In genomic region chr8:88569366-88569765, GRCm38 (mm10) we compare ENCODE assay signal across 10 mouse cellular contexts. TPM values are rescaled to one million over a fixed set of nuclear protein-coding genes. Genes with fewer than 3 reads are reported as not detected.
DNase-seq lines count a peak whose midpoint lies in the region; ATAC-seq and TF ChIP-seq lines count a peak whose summit lies in the region.
"Had no signal": no experiment of that assay in that cellular context is flagged by ENCODE, and none has a peak within 500 bp of the region (broad histone marks: within the 10 kb centered on the region; RNA-seq: fewer than 3 reads in every experiment).

No protein-coding gene starts in this region.

- H3K27me3 ChIP-seq in kidney, embryonic 14.5 days (ENCODE audit: control insufficient read depth, insufficient read depth, low read length), result no peaks in the 10 kb centered on the region
- no peaks in the 10 kb centered on the region for H3K27me3 ChIP-seq in embryonic facial prominence, embryonic 10.5 days (replicated peaks; ENCODE audit: low read depth, poor library complexity, severe bottlenecking)
- H3K27me3 ChIP-seq in limb, embryonic 14.5 days (ENCODE audit: control insufficient read depth, insufficient read depth, low read length), result no peaks in the 10 kb centered on the region

- no peak overlapping the region for H3K9ac ChIP-seq in kidney, embryonic 14.5 days (ENCODE audit: low read depth, low read length)
- H3K9ac ChIP-seq in limb, embryonic 14.5 days (ENCODE audit: low read depth, low read length, severe bottlenecking), result no peak overlapping the region
- H3K9ac ChIP-seq: liver, embryonic 14.5 days had no signal

- no peak for TF ChIP-seq POLR2A in limb, embryonic 14.5 days (IDR thresholded peaks at IDR 0.05; ENCODE audit: borderline replicate concordance, extremely low read depth, insufficient read depth, insufficient read length)

- no peaks in the 10 kb centered on the region for H3K9me3 ChIP-seq in kidney, embryonic 14.5 days (ENCODE audit: control insufficient read depth, low read length)
- no peaks in the 10 kb centered on the region for H3K9me3 ChIP-seq in embryonic facial prominence, embryonic 10.5 days
- H3K9me3 ChIP-seq in limb, embryonic 14.5 days (ENCODE audit: control insufficient read depth, low read length), result no peaks in the 10 kb centered on the region

- H3K36me3 ChIP-seq in kidney, embryonic 14.5 days (ENCODE audit: control insufficient read depth, insufficient read depth, low read length), result 0 out of 2 replicates have a peak, but pooled peaks cover 3% of the 10 kb centered on the region
- H3K36me3 ChIP-seq in embryonic facial prominence, embryonic 10.5 days (replicated peaks), result peaks cover 7% of the 10 kb centered on the region
- H3K36me3 ChIP-seq in limb, embryonic 14.5 days (ENCODE audit: control insufficient read depth, insufficient read depth, low read length), result peaks cover 3% of the 10 kb centered on the region; the same call in 1 of the 2 replicates

- H3K4me1 ChIP-seq in kidney, embryonic 14.5 days (ENCODE audit: control insufficient read depth, insufficient read depth, low read length), result peaks cover 59% of the 10 kb centered on the region
- peaks cover 77% of the 10 kb centered on the region for H3K4me1 ChIP-seq in embryonic facial prominence, embryonic 10.5 days
- peaks cover 63% of the 10 kb centered on the region for H3K4me1 ChIP-seq in limb, embryonic 14.5 days (ENCODE audit: control insufficient read depth, insufficient read depth, low read length)

- no peak for DNase-seq in kidney, postnatal 4 days
- DNase-seq in 3T3-L1 (ENCODE audit: low read depth, low spot score), result peak; percentile 45
- DNase-seq in embryonic facial prominence, embryonic 10.5 days (ENCODE audit: low spot score), result no peak
- peak; percentile 50 for DNase-seq in limb, embryonic 14.5 days (ENCODE audit: low spot score)
- no peak for DNase-seq in thymus, postnatal 10 days (ENCODE audit: low spot score in 2 of 2)
- no peak for DNase-seq in adrenal gland, adult (ENCODE audit: inconsistent age in 2 of 2, low spot score in 1 of 2)
- DNase-seq: gastrocnemius, postnatal 25 days had no signal

- WGBS in kidney, embryonic 14.5 days, result 80% methylated on average over 7 of the region's 7 CpGs
- 83% methylated on average over 7 of the region's 7 CpGs for WGBS in embryonic facial prominence, embryonic 10.5 days
- 72% methylated on average over 7 of the region's 7 CpGs for WGBS in limb, embryonic 14.5 days

- ATAC-seq in kidney, embryonic 14.5 days (ENCODE audit: low FRiP score, low TSS enrichment), result no peak
- ATAC-seq in limb, embryonic 14.5 days (ENCODE audit: low FRiP score, low read depth), result 0 out of 2 replicates have a peak, but pooled peaks have one; percentile 25

- H3K4me2 ChIP-seq in kidney, embryonic 14.5 days (replicated peaks; ENCODE audit: low read depth, low read length), result no peak overlapping the region
- no peak overlapping the region for H3K4me2 ChIP-seq in limb, embryonic 14.5 days (replicated peaks; ENCODE audit: low read depth, low read length, severe bottlenecking)

- no peak overlapping the region for H3K4me3 ChIP-seq in kidney, embryonic 14.5 days (ENCODE audit: low read length)
- H3K4me3 ChIP-seq in embryonic facial prominence, embryonic 10.5 days, result no peak overlapping the region
- H3K4me3 ChIP-seq in limb, embryonic 14.5 days (replicated peaks; ENCODE audit: low read length), result no peak overlapping the region
- H3K4me3 ChIP-seq: erythroblast, embryonic 14.5 days had no signal

- peak overlapping the region; percentile 96; the same call in 1 of the 2 replicates for H3K27ac ChIP-seq in kidney, embryonic 14.5 days (ENCODE audit: low read depth, low read length)
- H3K27ac ChIP-seq in embryonic facial prominence, embryonic 10.5 days (replicated peaks), result peak overlapping the region; percentile 85
- H3K27ac ChIP-seq in limb, embryonic 14.5 days (replicated peaks; ENCODE audit: low read depth, low read length), result no peak overlapping the region
- H3K27ac ChIP-seq: liver, embryonic 14.5 days had no signal

RNA-seq across cellular contexts. Expression of gene Nkd1, which starts 48.2 kb away (rescaled TPM):
- 52.4 and 60.9 TPM in 2 replicates for polyA plus RNA-seq in kidney, embryonic 14.5 days (2014; fragmentation: Nextera tagmentation; extraction: Ambion mirVana)
- polyA plus RNA-seq in embryonic facial prominence, embryonic 10.5 days (2016; fragmentation: Nextera tagmentation; extraction: Ambion mirVana), result 43.5 and 49.7 TPM in 2 replicates
- polyA plus RNA-seq in limb, embryonic 14.5 days (2012; rRNA removed), result 48.6 and 61.4 TPM in 2 replicates
- 53.9 and 66.4 TPM in 2 replicates for polyA plus RNA-seq in limb, embryonic 14.5 days (2014; fragmentation: Nextera tagmentation; extraction: Ambion mirVana)
- polyA plus RNA-seq: erythroblast, embryonic 14.5 days had no signal

Comparison
In these comparisons a context has a peak if more than half of its experiments do, and no peak if none do; other contexts are left out.
1. DNase-seq: peak in 3T3-L1 (single experiment) and limb, embryonic 14.5 days (single experiment); none in kidney, postnatal 4 days (0 of 2), embryonic facial prominence, embryonic 10.5 days (single experiment), thymus, postnatal 10 days (0 of 2) and adrenal gland, adult (0 of 2).